In genomic region chr14:54415241-54416020, GRCm38 (mm10) we compare ENCODE assay signal across 12 mouse cellular contexts. TPM values are rescaled to one million over a fixed set of nuclear protein-coding genes. Genes with fewer than 3 reads are reported as not detected.
DNase-seq lines count a peak whose midpoint lies in the region; ATAC-seq and TF ChIP-seq lines count a peak whose summit lies in the region.
"Had no signal": no experiment of that assay in that cellular context is flagged by ENCODE, and none has a peak within 500 bp of the region (broad histone marks: within the 10 kb centered on the region; RNA-seq: fewer than 3 reads in every experiment).

No protein-coding gene starts in this region.

- 0 out of 2 replicates have a peak, but pooled peaks cover 4% of the 10 kb centered on the region for H3K27me3 ChIP-seq in liver, embryonic 13.5 days
- no peaks in the 10 kb centered on the region for H3K27me3 ChIP-seq in liver, postnatal 0 days (ENCODE audit: insufficient read depth, low read length)
- no peaks in the 10 kb centered on the region for H3K27me3 ChIP-seq in intestine, embryonic 16.5 days (replicated peaks; ENCODE audit: control insufficient read depth, insufficient read depth, low read length)
- H3K27me3 ChIP-seq: limb, embryonic 15.5 days had no signal

- no peak for ATAC-seq in liver, embryonic 13.5 days (ENCODE audit: low read depth)
- no peak for ATAC-seq in liver, postnatal 0 days
- peak; percentile 29 for ATAC-seq in intestine, embryonic 16.5 days

- H3K9ac ChIP-seq in liver, embryonic 13.5 days, result 0 out of 2 replicates have a peak overlapping the region, but pooled peaks have one; percentile 17
- H3K9ac ChIP-seq in liver, postnatal 0 days (replicated peaks), result no peak overlapping the region
- H3K9ac ChIP-seq in intestine, embryonic 16.5 days (ENCODE audit: low read depth, low read length), result no peak overlapping the region
- H3K9ac ChIP-seq: hindbrain, embryonic 15.5 days; limb, embryonic 15.5 days had no signal

- peaks cover 50% of the 10 kb centered on the region for H3K4me1 ChIP-seq in liver, embryonic 13.5 days (replicated peaks)
- peaks cover 32% of the 10 kb centered on the region for H3K4me1 ChIP-seq in liver, postnatal 0 days (ENCODE audit: insufficient read depth)
- H3K4me1 ChIP-seq in intestine, embryonic 16.5 days (ENCODE audit: control insufficient read depth, insufficient read depth, low read length), result peaks cover 22% of the 10 kb centered on the region

- TF ChIP-seq CTCF in liver, postnatal 0 days (IDR thresholded peaks at IDR 0.05; ENCODE audit: low read depth), result no peak

- no peak overlapping the region for H3K27ac ChIP-seq in liver, embryonic 13.5 days
- H3K27ac ChIP-seq in liver, postnatal 0 days (ENCODE audit: low read depth), result no peak overlapping the region
- no peak overlapping the region for H3K27ac ChIP-seq in intestine, embryonic 16.5 days (ENCODE audit: low read length)
- H3K27ac ChIP-seq: heart, adult 2 months; hindbrain, embryonic 15.5 days; limb, embryonic 15.5 days had no signal

- 40% methylated on average over 13 of the region's 13 CpGs for WGBS in liver, embryonic 13.5 days (ENCODE audit: insufficient replicate concordance)
- 40% methylated on average over 13 of the region's 13 CpGs for WGBS in liver, postnatal 0 days (ENCODE audit: insufficient replicate concordance)
- WGBS in intestine, embryonic 16.5 days, result 28% methylated on average over 13 of the region's 13 CpGs

- H3K4me2 ChIP-seq in liver, embryonic 13.5 days, result no peak overlapping the region
- H3K4me2 ChIP-seq in liver, postnatal 0 days (ENCODE audit: low read depth, low read length), result no peak overlapping the region
- no peak overlapping the region for H3K4me2 ChIP-seq in intestine, embryonic 16.5 days (ENCODE audit: low read depth, low read length)
- H3K4me2 ChIP-seq: hindbrain, embryonic 15.5 days; limb, embryonic 15.5 days had no signal

- no peak for DNase-seq in liver, embryonic 13.5 days
- DNase-seq in liver, postnatal 0 days, result no peak
- DNase-seq in ES-CJ7 (ENCODE audit: low read depth, low spot score), result peak; percentile 91
- peak; percentile 59 for DNase-seq in lung, postnatal 36 days
- no peak for DNase-seq in thymus, postnatal 0 days (ENCODE audit: low spot score)
- DNase-seq in cerebellum, postnatal 4 days (ENCODE audit: low spot score in 2 of 2), result no peak
- DNase-seq: adrenal gland, postnatal 36 days; heart, adult 2 months; kidney, adult 9 months had no signal

- H3K9me3 ChIP-seq in liver, embryonic 13.5 days (replicated peaks), result no peaks in the 10 kb centered on the region
- no peaks in the 10 kb centered on the region for H3K9me3 ChIP-seq in liver, postnatal 0 days (ENCODE audit: low read length)
- no peaks in the 10 kb centered on the region for H3K9me3 ChIP-seq in intestine, embryonic 16.5 days (ENCODE audit: control insufficient read depth, low read length)
- H3K9me3 ChIP-seq: hindbrain, embryonic 15.5 days; limb, embryonic 15.5 days had no signal

- no peaks in the 10 kb centered on the region for H3K36me3 ChIP-seq in liver, embryonic 13.5 days
- no peaks in the 10 kb centered on the region for H3K36me3 ChIP-seq in liver, postnatal 0 days (replicated peaks; ENCODE audit: insufficient read depth, low read length)
- no peaks in the 10 kb centered on the region for H3K36me3 ChIP-seq in intestine, embryonic 16.5 days (ENCODE audit: control insufficient read depth, insufficient read depth, low read length)
- H3K36me3 ChIP-seq: hindbrain, embryonic 15.5 days; limb, embryonic 15.5 days had no signal

- TF ChIP-seq EP300 in liver, postnatal 0 days (IDR thresholded peaks at IDR 0.05; ENCODE audit: low read depth), result no peak

- H3K4me3 ChIP-seq in liver, embryonic 13.5 days (replicated peaks), result no peak overlapping the region
- H3K4me3 ChIP-seq in liver, postnatal 0 days (ENCODE audit: low read depth, low read length), result no peak overlapping the region
- no peak overlapping the region for H3K4me3 ChIP-seq in intestine, embryonic 16.5 days (ENCODE audit: low read length)
- H3K4me3 ChIP-seq: heart, adult 2 months; hindbrain, embryonic 15.5 days; limb, embryonic 15.5 days had no signal

RNA-seq across cellular contexts. Expression of gene Slc7a7, which starts 2.1 kb away (rescaled TPM):
- 8.6 and 10.3 TPM in 2 replicates for polyA plus RNA-seq in liver, embryonic 13.5 days (2015; fragmentation: Nextera tagmentation; extraction: Ambion mirVana)
- polyA plus RNA-seq in liver, postnatal 0 days (2015; fragmentation: Nextera tagmentation; extraction: Ambion mirVana), result 5.0 and 5.1 TPM in 2 replicates
- 93.8 and 111 TPM in 2 replicates for polyA plus RNA-seq in intestine, embryonic 16.5 days (2015; fragmentation: Nextera tagmentation; extraction: Ambion mirVana)
- polyA plus RNA-seq in thymus, postnatal 0 days (2015; fragmentation: Nextera tagmentation; extraction: Ambion mirVana), result 6.5 and 8.1 TPM in 2 replicates

RNA-seq across cellular contexts. Expression of gene Mrpl52, which starts 11.3 kb away (rescaled TPM):
- polyA plus RNA-seq in liver, embryonic 13.5 days (2015; fragmentation: Nextera tagmentation; extraction: Ambion mirVana), result 244 and 265 TPM in 2 replicates
- 261 and 284 TPM in 2 replicates for polyA plus RNA-seq in liver, postnatal 0 days (2015; fragmentation: Nextera tagmentation; extraction: Ambion mirVana)
- polyA plus RNA-seq in intestine, embryonic 16.5 days (2015; fragmentation: Nextera tagmentation; extraction: Ambion mirVana), result 249 and 267 TPM in 2 replicates
- polyA plus RNA-seq in thymus, postnatal 0 days (2015; fragmentation: Nextera tagmentation; extraction: Ambion mirVana), result 297 and 318 TPM in 2 replicates

RNA-seq across cellular contexts. Expression of gene Mmp14, which starts 16.0 kb away (rescaled TPM):
- 19.8 and 23.2 TPM in 2 replicates for polyA plus RNA-seq in liver, embryonic 13.5 days (2015; fragmentation: Nextera tagmentation; extraction: Ambion mirVana)
- 38.1 and 39.8 TPM in 2 replicates for polyA plus RNA-seq in liver, postnatal 0 days (2015; fragmentation: Nextera tagmentation; extraction: Ambion mirVana)
- 89.7 and 90.7 TPM in 2 replicates for polyA plus RNA-seq in intestine, embryonic 16.5 days (2015; fragmentation: Nextera tagmentation; extraction: Ambion mirVana)
- 35.6 and 36.1 TPM in 2 replicates for polyA plus RNA-seq in thymus, postnatal 0 days (2015; fragmentation: Nextera tagmentation; extraction: Ambion mirVana)

RNA-seq across cellular contexts. Expression of gene Lrp10, which starts 48.5 kb away (rescaled TPM):
- polyA plus RNA-seq in liver, embryonic 13.5 days (2015; fragmentation: Nextera tagmentation; extraction: Ambion mirVana), result 18.4 and 21.2 TPM in 2 replicates
- 20.9 and 25.3 TPM in 2 replicates for polyA plus RNA-seq in liver, postnatal 0 days (2015; fragmentation: Nextera tagmentation; extraction: Ambion mirVana)
- 53.4 and 65.3 TPM in 2 replicates for polyA plus RNA-seq in intestine, embryonic 16.5 days (2015; fragmentation: Nextera tagmentation; extraction: Ambion mirVana)
- 88.3 and 93.7 TPM in 2 replicates for polyA plus RNA-seq in thymus, postnatal 0 days (2015; fragmentation: Nextera tagmentation; extraction: Ambion mirVana)

RNA-seq across cellular contexts. Expression of gene Oxa1l, which starts 54.8 kb away (rescaled TPM):
- polyA plus RNA-seq in liver, embryonic 13.5 days (2015; fragmentation: Nextera tagmentation; extraction: Ambion mirVana), result 21.4 and 22.3 TPM in 2 replicates
- polyA plus RNA-seq in liver, postnatal 0 days (2015; fragmentation: Nextera tagmentation; extraction: Ambion mirVana), result 27.4 and 28.9 TPM in 2 replicates
- 42.9 and 48.6 TPM in 2 replicates for polyA plus RNA-seq in intestine, embryonic 16.5 days (2015; fragmentation: Nextera tagmentation; extraction: Ambion mirVana)
- 50.9 and 53.4 TPM in 2 replicates for polyA plus RNA-seq in thymus, postnatal 0 days (2015; fragmentation: Nextera tagmentation; extraction: Ambion mirVana)

Comparison
In these comparisons a context has a peak if more than half of its experiments do, and no peak if none do; other contexts are left out.
1. DNase-seq: peak in ES-CJ7 (single experiment) and lung, postnatal 36 days (single experiment); none in liver, embryonic 13.5 days (single experiment), liver, postnatal 0 days (single experiment), thymus, postnatal 0 days (single experiment) and cerebellum, postnatal 4 days (0 of 2).